Mouse (Mus musculus) ES-E14 (cell line): ENCODE data around the gene Pla2g6.

Experiments used
- HCFC1 ChIP-seq: IDR thresholded peaks from 2 replicates; pipeline ENCODE4 v1.6.1; 2012; ENCODE audit warnings: low read length, inconsistent platforms, borderline replicate concordance; ENCODE audit not compliant: insufficient read depth
- ZC3H11A ChIP-seq: IDR thresholded peaks from 2 replicates; pipeline ENCODE4 v1.6.1; 2012; ENCODE audit warnings: low read depth, mild to moderate bottlenecking, inconsistent platforms, low read length, borderline replicate concordance

GRCm38 (mm10) chr15:79369452-79370280 is 41.5 kb upstream of the Pla2g6 start:
- no peak for TF ChIP-seq ZC3H11A
- no peak for TF ChIP-seq HCFC1
